Mouse (Mus musculus) lung, adult 2 months (tissue): Measurements from ENCODE around the gene Slc8a2. TPM values are rescaled to one million over a fixed set of nuclear protein-coding genes. Genes with fewer than 3 reads are reported as not detected.

Experiments used
- DNase-seq: peaks from one replicate; pipeline ENCODE4 v3.0.0; 2022
- H3K4me1 ChIP-seq: fragments of 200-500 bp; 2 replicates; pipeline ENCODE4 v1.6.1; 2011; ENCODE audit warnings: low read length; ENCODE audit not compliant: control insufficient read depth, insufficient read depth
- H3K4me3 ChIP-seq: fragments of 200-500 bp; replicated peaks from 2 replicates; pipeline ENCODE3; 2011; ENCODE audit warnings: low read depth, mild to moderate bottlenecking, control low read depth, low read length; ENCODE audit errors: extremely low read depth
- CTCF ChIP-seq: fragments of 200-500 bp; IDR thresholded peaks from 2 replicates; pipeline ENCODE4 v1.5.1; 2011; ENCODE audit warnings: mild to moderate bottlenecking, low read length, control low read depth; ENCODE audit not compliant: insufficient read depth
- POLR2A ChIP-seq: fragments of 200-500 bp; IDR thresholded peaks from 2 replicates; pipeline ENCODE4 v1.6.1; 2011; ENCODE audit warnings: low read depth, mild to moderate bottlenecking, control low read depth, low read length, borderline replicate concordance; ENCODE audit errors: extremely low read depth
- WGBS: fragments of 180-500 bp; shearing (Covaris S2); methylation state at CpG from one replicate; pipeline ENCODE4 v1.1.7; 2018; 5-methylcytosine and 5-hydroxymethylcytosine counted together
- polyA plus RNA-seq: library from polyadenylated mRNA; depleted of rRNA; stranded (reverse); fragments of >200 nt; gene quantifications from 2 replicates; pipeline ENCODE4 v1.2.3, GENCODE M21; 2012

The Slc8a2 gene
- polyA plus RNA-seq, 1 experiment: 0.85 TPM

- no peak for DNase-seq
- H3K4me1 ChIP-seq: peaks cover 8% of the 10 kb centered on the region
- H3K4me3 ChIP-seq: no peak overlapping the region
- WGBS: 84% methylated on average over 3 of the region's 3 CpGs
- TF ChIP-seq POLR2A (no peak), CTCF (no peak)
These were observed 12.5 kb upstream of the Slc8a2 start for GRCm38 (mm10) chr7:16117100-16117499.

GRCm38 (mm10) chr7:16119569-16120261, 9.9 kb upstream of the Slc8a2 start, which contains the start of gene Kptn:
TSS of gene Kptn (plus strand) at chr7:16119895.
- DNase-seq: peak; percentile 94
- under 1% methylated on average over 33 of the region's 33 CpGs for WGBS
- H3K4me1 ChIP-seq: peaks cover 8% of the 10 kb centered on the region
- H3K4me3 ChIP-seq: peak within 1 kb of the TSS; percentile 98
- TF ChIP-seq CTCF: peak; percentile 70
- TF ChIP-seq POLR2A: peak; percentile 43; the same call in 1 of the 2 replicates

GRCm38 (mm10) chr7:16120262-16120600, 9.4 kb upstream of the Slc8a2 start:
- TF ChIP-seq POLR2A (no peak), CTCF (no peak)
- H3K4me1 ChIP-seq: peaks cover 8% of the 10 kb centered on the region
- no peak for DNase-seq
- 37% methylated on average over 9 of the region's 9 CpGs for WGBS
- H3K4me3 ChIP-seq: peak overlapping the region; percentile 98

GRCm38 (mm10) chr7:16125829-16126228, 3.8 kb upstream of the Slc8a2 start:
- WGBS: 83% methylated on average over 9 of the region's 9 CpGs
- TF ChIP-seq CTCF (no peak), POLR2A (no peak)

GRCm38 (mm10) chr7:16128344-16128743, 1.3 kb upstream of the Slc8a2 start:
- DNase-seq: no peak
- Histone ChIP-seq H3K4me3 (no peak overlapping the region), H3K4me1 (no peaks in the 10 kb centered on the region; the same call in 1 of the 2 replicates)
- TF ChIP-seq POLR2A (no peak), CTCF (no peak)
- WGBS: 36% methylated on average over 6 of the region's 6 CpGs

More at GRCm38 (mm10) chr7:16125829-16126228, 3.8 kb upstream of the Slc8a2 start:
- Histone ChIP-seq H3K4me3 (no peak overlapping the region), H3K4me1 (no peaks in the 10 kb centered on the region; the same call in 1 of the 2 replicates)
- no peak for DNase-seq

- H3K4me3 ChIP-seq: no peak overlapping the region
- 65% methylated on average over 5 of the region's 5 CpGs for WGBS
- no peaks in the 10 kb centered on the region; the same call in 1 of the 2 replicates for H3K4me1 ChIP-seq
- no peak for TF ChIP-seq CTCF
- no peak for TF ChIP-seq POLR2A
- DNase-seq: no peak
These were observed 727 bp upstream of the Slc8a2 start for GRCm38 (mm10) chr7:16128899-16129298.

- no peak for DNase-seq
- no peaks in the 10 kb centered on the region; the same call in 1 of the 2 replicates for H3K4me1 ChIP-seq
These were observed 443 bp downstream of the Slc8a2 start for GRCm38 (mm10) chr7:16129846-16130691.

GRCm38 (mm10) chr7:16130956-16131634, 1.5 kb downstream of the Slc8a2 start:
- DNase-seq: no peak
- H3K4me1 ChIP-seq: no peaks in the 10 kb centered on the region; the same call in 1 of the 2 replicates
- no peak for TF ChIP-seq POLR2A
- TF ChIP-seq CTCF: no peak
- 34% methylated on average over 13 of the region's 13 CpGs for WGBS
- H3K4me3 ChIP-seq: no peak overlapping the region

More at GRCm38 (mm10) chr7:16129846-16130691, 443 bp downstream of the Slc8a2 start:
- TF ChIP-seq CTCF (no peak), POLR2A (no peak)
- H3K4me3 ChIP-seq: peak overlapping the region; percentile 16
- WGBS: 4% methylated on average over 35 of the region's 38 CpGs

GRCm38 (mm10) chr7:16132161-16132581, 2.5 kb downstream of the Slc8a2 start:
- H3K4me3 ChIP-seq: no peak overlapping the region
- no peak for DNase-seq
- TF ChIP-seq CTCF (no peak), POLR2A (no peak)
- WGBS: 8% methylated on average over 7 of the region's 7 CpGs
- no peaks in the 10 kb centered on the region; the same call in 1 of the 2 replicates for H3K4me1 ChIP-seq
